Mouse (Mus musculus) heart, postnatal 0 days (tissue): ENCODE data around the gene Tecpr2. TPM values are rescaled to one million over a fixed set of nuclear protein-coding genes. Genes with fewer than 3 reads are reported as not detected.
A peak's percentile ranks its signal among the peaks of the same experiment; 100 is the strongest.

Source experiments
- ATAC-seq: fragments of 200-750 bp; cut with Nextera tagmentation; 2 replicates; pipeline ENCODE4 v1.8.0; 2017; ENCODE audit warnings: low read depth, moderate number of reproducible peaks, moderate library complexity; ENCODE audit not compliant: insufficient read depth
- DNase-seq: peaks from one replicate; pipeline ENCODE4 v3.0.0-alpha.2; 2016; ENCODE audit warnings: low spot score
- H3K27ac ChIP-seq: fragments of 300-500 bp; sonication (generic); 2 replicates; pipeline ENCODE4 v1.5.1; 2014; ENCODE audit warnings: low read depth, mild to moderate bottlenecking
- H3K27me3 ChIP-seq: fragments of 300-500 bp; sonication (generic); 2 replicates; pipeline ENCODE4 v1.6.1; 2014; ENCODE audit warnings: low read length, mixed read lengths; ENCODE audit not compliant: control insufficient read depth, insufficient read depth
- H3K36me3 ChIP-seq: fragments of 300-500 bp; sonication (generic); replicated peaks from 2 replicates; pipeline ENCODE4 v1.6.1; 2014; ENCODE audit warnings: low read length, mixed read lengths; ENCODE audit not compliant: control insufficient read depth, insufficient read depth
- H3K4me1 ChIP-seq: fragments of 300-500 bp; sonication (generic); 2 replicates; pipeline ENCODE4 v1.6.1; 2014; ENCODE audit warnings: antibody characterized with exemption; ENCODE audit not compliant: control insufficient read depth, insufficient read depth
- H3K4me2 ChIP-seq: fragments of 300-500 bp; sonication (generic); 2 replicates; pipeline ENCODE4 v1.6.1; 2014; ENCODE audit warnings: low read depth, mild to moderate bottlenecking, low read length, moderate library complexity
- H3K4me3 ChIP-seq: fragments of 300-500 bp; sonication (generic); 2 replicates; pipeline ENCODE4 v1.5.1; 2014; ENCODE audit warnings: low read depth, low read length
- H3K9ac ChIP-seq: fragments of 300-500 bp; sonication (generic); replicated peaks from 2 replicates; pipeline ENCODE4 v1.6.1; 2014; ENCODE audit warnings: low read depth, low read length, mixed read lengths
- H3K9me3 ChIP-seq: fragments of 300-500 bp; sonication (generic); replicated peaks from 2 replicates; pipeline ENCODE4 v1.6.1; 2016; ENCODE audit warnings: low read length; ENCODE audit not compliant: control insufficient read depth
- CTCF ChIP-seq: IDR thresholded peaks from 2 replicates; pipeline ENCODE4 v1.5.1; 2016; ENCODE audit warnings: antibody characterized with exemption, control low read depth, low read depth
- EP300 ChIP-seq: IDR thresholded peaks from 2 replicates; pipeline ENCODE4 v1.6.1; 2016; ENCODE audit warnings: antibody characterized with exemption, low read depth
- WGBS: fragments of 180-500 bp; shearing (Covaris S2); extraction: QIAGEN DNeasy Blood & Tissue Kit; methylation state at CpG from one replicate; pipeline ENCODE4 v1.1.7; 2014; 5-methylcytosine and 5-hydroxymethylcytosine counted together
- polyA plus RNA-seq: library from polyadenylated mRNA; unstranded; fragments of >200 nt; fragmentation: Nextera tagmentation; extraction: Ambion mirVana; gene quantifications from 2 replicates; pipeline ENCODE4 v1.2.1, GENCODE M21; 2015
- total RNA-seq: library from RNA; depleted of rRNA; stranded (reverse); fragments of >200 nt; gene quantifications from 2 replicates; pipeline ENCODE4 v1.2.3, GENCODE M21; 2014; ENCODE audit warnings: low replicate concordance

Tecpr2 gene
- total and polyA plus RNA-seq, 2 experiments from 2014 or later, result 1.4 to 4.7 TPM

DNA sequence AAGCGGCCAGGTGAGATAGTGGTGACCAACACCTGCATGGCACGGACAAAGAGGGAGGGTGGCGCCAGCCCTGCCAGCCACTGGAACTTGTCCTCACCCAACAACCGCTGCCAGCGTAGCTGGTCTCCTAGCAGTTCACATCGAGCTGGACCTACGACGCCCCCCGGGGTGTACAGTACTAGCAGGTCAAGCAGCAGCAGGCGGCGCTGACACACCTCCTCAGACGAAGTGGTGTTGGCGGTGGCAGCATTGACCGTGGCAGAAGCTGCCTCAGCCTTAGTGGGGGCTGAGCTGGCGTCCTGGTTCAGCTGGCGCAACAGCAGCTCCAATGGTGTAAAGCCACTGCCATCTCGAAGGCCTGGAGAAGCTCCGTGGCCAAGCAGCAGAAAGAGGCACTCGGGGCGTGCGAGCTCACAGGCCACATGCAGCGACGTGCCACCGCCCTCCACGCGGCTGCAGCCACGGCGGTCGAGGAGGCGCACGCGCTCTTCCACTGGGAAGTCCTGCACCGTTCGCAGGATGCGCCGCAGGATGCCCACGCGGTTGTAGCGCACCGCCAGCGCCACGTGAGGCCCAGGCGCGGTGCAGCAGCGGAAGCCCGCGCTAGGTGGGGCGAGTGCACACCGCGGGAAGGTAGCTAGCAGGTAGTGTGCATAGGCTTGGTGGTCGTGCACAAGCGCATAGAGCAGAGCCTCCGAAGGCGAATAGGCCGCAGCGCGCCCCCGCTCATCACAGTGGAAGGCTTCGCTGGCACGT is 87.7 kb downstream of the Tecpr2 start:
- H3K36me3 ChIP-seq, result peaks cover 26% of the 10 kb centered on the region
- H3K9me3 ChIP-seq, result no peaks in the 10 kb centered on the region
- H3K27ac ChIP-seq, result no peak overlapping the region
- no peaks in the 10 kb centered on the region for H3K27me3 ChIP-seq
- WGBS, result 88% methylated on average over 60 of the region's 60 CpGs
- H3K4me2 ChIP-seq, result no peak overlapping the region
- no peak for ATAC-seq
- H3K4me1 ChIP-seq, result peaks cover 16% of the 10 kb centered on the region; the same call in 1 of the 2 replicates
- no peak overlapping the region for H3K9ac ChIP-seq
- no peak for DNase-seq
- TF ChIP-seq CTCF, result no peak
- no peak for TF ChIP-seq EP300
- H3K4me3 ChIP-seq, result no peak overlapping the region

- peak overlapping the region; percentile 74; the same call in 1 of the 2 replicates for H3K4me2 ChIP-seq
- ATAC-seq (no peak), DNase-seq (no peak)
- H3K9ac ChIP-seq, result no peak overlapping the region
- no peaks in the 10 kb centered on the region for H3K27me3 ChIP-seq
- H3K4me1 ChIP-seq, result peaks cover 16% of the 10 kb centered on the region; the same call in 1 of the 2 replicates
- H3K27ac ChIP-seq, result no peak overlapping the region
- TF ChIP-seq CTCF (no peak), EP300 (no peak)
- 87% methylated on average over 18 of the region's 18 CpGs for WGBS
- no peaks in the 10 kb centered on the region for H3K9me3 ChIP-seq
- peaks cover 24% of the 10 kb centered on the region for H3K36me3 ChIP-seq
- no peak overlapping the region for H3K4me3 ChIP-seq
Measured at GRCm38 (mm10) chr12:110977345-110977733, 88.3 kb downstream of the Tecpr2 start.

- H3K4me3 ChIP-seq, result peak overlapping the region; percentile 62
- H3K4me2 ChIP-seq, result peak overlapping the region; percentile 74
- TF ChIP-seq EP300 (no peak), CTCF (no peak; the same call in 1 of the 2 replicates)
- H3K9me3 ChIP-seq, result no peaks in the 10 kb centered on the region
- H3K9ac ChIP-seq, result peak overlapping the region; percentile 46
- peaks cover 16% of the 10 kb centered on the region; the same call in 1 of the 2 replicates for H3K4me1 ChIP-seq
- 31% methylated on average over 14 of the region's 14 CpGs for WGBS
- no peaks in the 10 kb centered on the region for H3K27me3 ChIP-seq
- DNase-seq, result no peak
- H3K27ac ChIP-seq, result peak overlapping the region; percentile 90
- peaks cover 24% of the 10 kb centered on the region for H3K36me3 ChIP-seq
- ATAC-seq, result peak; percentile 12; the same call in 1 of the 2 replicates
Measured at GRCm38 (mm10) chr12:110977896-110978606, 89.0 kb downstream of the Tecpr2 start.

DNA sequence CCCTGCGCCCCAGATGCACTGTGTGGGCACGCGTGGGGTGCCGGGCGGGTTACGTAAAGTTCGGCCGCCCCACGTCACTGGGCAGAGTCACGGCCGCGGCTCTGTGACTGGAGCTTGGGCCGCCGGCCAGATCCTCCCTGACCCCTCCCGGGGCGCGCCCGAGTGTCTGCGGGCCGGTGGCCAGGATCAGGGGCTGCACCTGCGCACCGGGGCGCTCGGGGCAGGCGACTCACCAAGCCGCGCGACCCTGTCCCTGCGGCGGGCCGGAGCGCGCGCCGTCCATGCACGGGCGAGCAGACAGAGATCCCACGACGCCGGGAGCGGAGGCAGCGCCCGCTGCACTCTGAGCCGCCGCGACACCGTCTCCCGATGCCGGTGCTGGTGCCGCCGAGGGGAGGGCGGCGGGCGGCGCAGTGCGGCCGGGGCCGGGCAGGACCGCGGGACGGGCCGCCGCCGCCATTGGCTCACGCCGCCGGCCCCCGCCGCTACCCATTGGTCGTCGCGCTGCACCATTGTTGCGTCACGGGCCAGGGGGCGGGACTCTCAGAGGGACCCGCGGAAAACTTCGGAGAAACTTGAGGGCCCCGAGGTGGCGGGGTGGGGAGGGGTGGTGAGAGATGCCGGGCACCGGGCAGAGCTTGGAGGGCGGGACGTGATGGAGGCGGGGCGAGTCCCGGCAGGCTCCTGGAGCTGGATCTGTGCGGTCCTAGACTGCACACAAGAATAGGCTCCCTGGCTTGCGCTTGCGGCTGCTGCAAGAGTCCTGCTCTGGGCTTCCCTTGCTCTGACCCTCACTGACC is 89.7 kb downstream of the Tecpr2 start, which contains the start of gene Ankrd9:
Gene Ankrd9, minus strand, starts transcription at position 434 of the 800 bp plus-strand sequence.
- peak; percentile 92 for DNase-seq
- no peaks in the 10 kb centered on the region for H3K27me3 ChIP-seq
- peaks cover 15% of the 10 kb centered on the region; the same call in 1 of the 2 replicates for H3K4me1 ChIP-seq
- H3K27ac ChIP-seq, result peak within 1 kb of the TSS; percentile 90
- H3K9ac ChIP-seq, result peak within 1 kb of the TSS; percentile 46
- H3K9me3 ChIP-seq, result no peaks in the 10 kb centered on the region
- TF ChIP-seq EP300, result 0 out of 2 replicates have a peak, but pooled peaks have one; percentile 10
- TF ChIP-seq CTCF, result no peak
- H3K36me3 ChIP-seq, result peaks cover 17% of the 10 kb centered on the region
- H3K4me3 ChIP-seq, result peak within 1 kb of the TSS; percentile 62
- WGBS, result under 1% methylated on average over 78 of the region's 90 CpGs
- peak; percentile 90 for ATAC-seq
- H3K4me2 ChIP-seq, result peak within 1 kb of the TSS; percentile 74

DNA sequence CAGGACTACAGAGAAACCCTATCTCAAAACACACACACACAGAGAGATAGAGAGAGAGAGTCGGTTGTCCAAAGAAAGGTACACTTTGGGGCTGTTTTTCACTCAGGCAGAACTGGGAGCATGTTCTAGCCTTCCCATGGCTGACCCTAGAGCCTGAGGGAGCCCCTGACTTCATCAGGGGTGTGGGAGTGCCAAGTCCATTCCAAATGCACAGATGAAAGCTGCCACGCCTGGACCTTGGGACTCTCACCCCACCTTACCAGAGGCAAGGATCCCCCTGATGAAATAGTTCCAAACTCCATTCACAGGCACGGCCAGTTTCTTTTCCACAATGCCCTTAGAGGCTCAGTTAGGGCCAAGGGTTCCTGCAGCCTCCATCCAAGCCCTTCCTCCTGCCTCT is 90.7 kb downstream of the Tecpr2 start:
- DNase-seq, result no peak
- no peak for ATAC-seq
- TF ChIP-seq CTCF (no peak), EP300 (no peak)
- Histone ChIP-seq H3K27ac (no peak overlapping the region), H3K4me1 (peaks cover 5% of the 10 kb centered on the region; the same call in 1 of the 2 replicates), H3K4me3 (no peak overlapping the region), H3K9me3 (no peaks in the 10 kb centered on the region), H3K36me3 (peaks cover 17% of the 10 kb centered on the region), H3K4me2 (no peak overlapping the region), H3K9ac (no peak overlapping the region), H3K27me3 (no peaks in the 10 kb centered on the region)
- WGBS, result 75% methylated on average over 3 of the region's 3 CpGs
